Mouse (Mus musculus): ENCODE results near the gene Wipf2.

- TF ChIP-seq MAFK (IDR thresholded peaks at IDR 0.05; ENCODE audit: borderline replicate concordance, low read depth, low read length) = no peak
- peak; percentile 58 to 65 for TF ChIP-seq EP300 (IDR thresholded peaks at IDR 0.05; ENCODE audit: low read depth in 1 of 2, low read length in 2 of 2)
- TF ChIP-seq POLR2A (IDR thresholded peaks at IDR 0.05; ENCODE audit: control insufficient read depth in 1 of 2, insufficient read depth in 1 of 2, low read depth in 1 of 2, low read length in 2 of 2, poor library complexity in 1 of 2) = no peak
- TF ChIP-seq POLR2AphosphoS2 (IDR thresholded peaks at IDR 0.05; ENCODE audit: low read length) = no peak
- no peak for TF ChIP-seq CTCF (IDR thresholded peaks at IDR 0.05 in 2 of 3, conservative IDR thresholded peaks at IDR 0.05 in 1 of 3; ENCODE audit: control insufficient read depth in 1 of 3, insufficient read depth in 1 of 3, low read depth in 2 of 3, low read length in 3 of 3, poor library complexity in 1 of 3, severe bottlenecking in 1 of 3)
- TF ChIP-seq TBP (IDR thresholded peaks at IDR 0.05; ENCODE audit: low read depth, low read length) = no peak
- no peak for TF ChIP-seq ZC3H11A (IDR thresholded peaks at IDR 0.05; ENCODE audit: low read depth, low read length)
- TF ChIP-seq SMC3 (IDR thresholded peaks at IDR 0.05; ENCODE audit: low read depth, low read length) = no peak
Measured at GRCm38 (mm10) chr11:98827877-98828276, 35.6 kb upstream of the Wipf2 start.

Measured in MEL (cell line).